Mouse (Mus musculus) kidney, postnatal 4 days (tissue): Measurements from ENCODE around the gene Mrtfa.

Source experiments
- DNase-seq, 2 experiments: peaks; one replicate each; pipeline ENCODE4 v3.0.0; 2021; ENCODE audit warnings: mixed read lengths in 2 of 2

Gene Mrtfa

DNA sequence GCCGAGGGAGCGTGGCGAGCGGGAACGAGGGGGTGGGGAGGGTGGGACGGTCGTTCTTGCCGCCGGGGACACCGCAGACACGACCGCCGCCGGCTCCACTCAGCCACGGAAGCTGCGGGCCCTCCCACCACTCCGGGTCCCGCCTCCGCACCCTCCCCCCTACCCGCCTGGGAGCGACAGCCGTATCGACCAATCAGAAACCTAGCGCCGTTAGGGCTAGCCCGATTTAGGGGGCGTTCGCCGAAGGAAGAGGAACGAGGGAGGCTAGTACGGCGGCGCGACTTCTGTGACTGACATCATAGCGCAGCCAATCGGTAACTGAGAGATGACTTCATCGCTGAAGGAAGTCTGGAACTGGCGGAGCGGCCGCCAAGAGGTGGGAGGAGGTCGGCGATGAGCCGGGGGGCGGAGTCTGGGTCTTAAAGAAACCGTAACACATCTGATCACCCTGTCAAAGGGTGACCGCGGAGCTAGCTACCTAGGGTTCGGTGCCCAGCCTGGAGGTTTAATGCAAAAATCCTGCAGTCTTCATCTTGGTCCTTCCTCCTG lies at the start of gene Mrtfa:
Mrtfa (minus strand) TSS at position 128 of the 549 bp plus-strand sequence.
- peak; percentile 99 for DNase-seq

DNA sequence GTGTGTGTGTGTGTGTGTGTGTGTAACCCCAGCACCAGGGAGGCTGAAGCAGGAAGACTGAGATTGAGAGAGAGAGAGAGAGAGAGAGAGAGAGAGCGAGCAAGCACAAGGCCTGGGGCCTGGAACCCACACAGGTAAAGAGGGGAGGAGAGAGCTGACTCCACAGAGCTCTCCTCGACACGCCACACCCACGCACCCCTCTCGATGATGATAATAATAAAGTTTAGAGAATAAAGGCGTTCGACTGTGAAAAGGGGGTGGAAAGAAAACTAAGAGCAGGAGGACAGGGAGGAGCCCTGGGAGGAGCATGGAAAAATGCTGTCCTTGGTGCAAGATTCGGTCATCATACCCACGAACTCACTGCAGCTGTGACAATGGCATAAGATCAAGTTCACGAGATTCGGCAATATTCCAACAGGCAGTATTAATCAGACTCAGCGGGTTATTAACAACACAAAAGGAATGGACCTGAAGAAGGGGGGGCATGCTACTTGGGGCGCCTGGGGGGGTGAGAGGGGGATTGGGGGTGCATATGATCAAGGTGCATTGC lies 49.3 kb upstream of the Mrtfa start:
- no peak for DNase-seq

DNA sequence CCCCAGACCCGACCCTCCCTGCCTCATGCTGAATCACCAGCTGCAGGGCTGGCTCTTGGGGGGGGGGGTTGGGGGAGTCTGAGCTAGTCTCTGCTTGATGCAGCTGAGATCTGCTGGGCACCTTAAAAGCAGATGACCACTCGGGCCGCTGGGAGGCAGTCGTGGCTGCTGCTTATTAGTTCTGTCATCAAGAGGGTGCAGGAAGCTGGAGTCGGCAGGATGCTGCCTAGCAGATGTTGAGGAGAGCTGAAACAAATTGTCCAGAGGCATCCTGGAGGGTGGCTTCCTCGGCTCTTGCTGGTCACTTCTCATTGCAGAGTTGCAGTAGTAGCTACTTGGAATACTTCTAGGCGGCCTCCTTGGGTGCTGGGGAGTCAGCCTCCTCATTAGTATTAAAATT lies 48.7 kb upstream of the Mrtfa start:
- DNase-seq: peak; percentile 75 to 83

DNA sequence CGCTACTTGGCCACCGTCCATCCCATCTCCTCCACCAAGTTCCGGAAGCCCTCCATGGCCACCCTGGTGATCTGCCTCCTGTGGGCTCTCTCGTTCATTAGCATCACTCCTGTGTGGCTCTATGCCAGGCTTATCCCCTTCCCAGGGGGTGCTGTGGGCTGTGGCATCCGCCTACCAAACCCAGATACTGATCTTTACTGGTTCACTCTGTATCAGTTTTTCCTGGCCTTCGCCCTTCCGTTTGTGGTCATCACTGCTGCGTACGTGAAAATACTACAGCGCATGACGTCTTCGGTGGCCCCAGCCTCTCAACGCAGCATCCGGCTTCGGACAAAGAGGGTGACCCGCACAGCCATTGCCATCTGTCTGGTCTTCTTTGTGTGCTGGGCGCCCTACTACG lies 46.9 kb upstream of the Mrtfa start:
- no peak for DNase-seq

DNA sequence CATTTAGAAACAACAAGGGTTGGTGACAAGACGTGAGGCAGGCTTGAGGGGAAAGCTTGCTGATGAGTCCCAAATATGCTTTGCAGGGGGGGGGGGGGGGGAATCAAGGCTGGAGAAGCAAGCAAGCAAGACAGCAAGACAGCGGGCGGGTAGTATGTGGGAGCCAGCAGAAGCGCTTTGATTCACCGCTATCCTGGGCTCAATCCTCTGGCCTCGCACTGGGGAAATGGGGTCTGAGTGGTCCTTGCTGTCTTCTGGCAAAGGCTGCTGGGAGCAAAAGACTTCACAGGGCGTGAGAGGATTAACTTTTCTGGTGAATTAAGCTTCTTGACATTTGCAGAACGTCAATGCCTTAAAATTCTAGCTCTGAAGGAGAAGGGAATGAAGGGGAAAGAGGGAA lies 45.5 kb upstream of the Mrtfa start:
- DNase-seq: peak; percentile 13 to 14

DNA sequence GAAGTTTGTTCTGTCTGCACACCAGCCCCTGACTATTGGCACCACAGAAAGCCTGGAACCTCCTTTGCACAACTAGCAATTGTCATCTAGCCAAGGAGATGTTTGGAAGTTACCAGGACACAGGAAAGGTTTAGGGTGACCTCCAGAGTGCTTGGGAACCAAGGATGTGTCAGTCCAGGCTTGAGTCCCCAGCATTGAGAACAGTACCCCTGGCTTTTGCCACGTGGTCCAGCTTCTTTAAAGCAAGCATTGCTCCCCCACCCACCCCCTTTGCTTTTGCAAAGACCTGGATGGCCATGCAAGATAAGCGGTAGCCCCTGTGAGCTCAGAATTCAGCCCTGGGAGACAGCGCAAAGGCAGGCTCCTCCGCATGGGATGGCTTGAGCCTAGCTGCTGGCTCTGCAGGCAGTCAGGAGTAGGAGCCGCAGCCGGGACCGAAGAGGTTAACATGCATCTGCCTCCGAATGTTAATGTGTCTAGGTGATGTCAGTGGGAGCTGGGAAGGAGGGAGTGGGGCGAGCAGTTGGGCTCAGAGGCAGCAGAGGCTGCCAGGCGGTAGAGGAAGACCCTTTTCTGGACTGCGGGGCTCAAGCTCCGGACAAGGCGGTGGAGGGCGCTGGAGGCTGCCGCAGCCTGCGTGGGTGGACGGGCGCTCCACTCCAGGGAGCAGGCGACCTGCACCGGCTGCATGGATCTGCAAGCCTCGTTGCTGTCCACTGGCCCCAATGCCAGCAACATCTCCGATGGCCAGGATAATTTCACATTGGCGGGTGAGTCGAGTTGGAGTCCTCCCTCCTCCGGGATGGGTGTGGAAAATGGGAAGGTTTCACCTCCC lies 44.7 kb upstream of the Mrtfa start, which contains the start of gene Mchr1:
Mchr1 (plus strand) TSS at position 414 of the 835 bp plus-strand sequence.
- DNase-seq: peak; percentile 72 to 81

DNA sequence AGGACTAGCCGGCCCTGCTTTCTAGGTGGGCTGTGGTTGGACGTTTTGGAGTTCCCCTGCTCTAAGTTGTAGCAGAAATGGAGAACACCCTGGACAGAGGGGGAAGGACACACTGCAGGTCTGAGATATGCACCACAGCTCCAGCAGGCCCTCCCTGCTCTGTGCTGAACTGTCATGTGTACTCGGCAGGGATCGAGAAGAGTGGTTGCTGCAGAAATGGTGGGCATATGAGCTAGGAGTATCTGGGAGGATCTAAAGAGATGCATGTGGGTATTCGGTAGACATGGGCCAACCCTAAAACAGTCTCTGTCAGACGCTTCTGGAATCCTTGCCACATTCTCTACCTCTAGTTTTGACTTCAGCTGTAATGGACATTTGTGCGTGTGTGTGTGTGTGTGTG lies 40.8 kb upstream of the Mrtfa start:
- no peak for DNase-seq

DNA sequence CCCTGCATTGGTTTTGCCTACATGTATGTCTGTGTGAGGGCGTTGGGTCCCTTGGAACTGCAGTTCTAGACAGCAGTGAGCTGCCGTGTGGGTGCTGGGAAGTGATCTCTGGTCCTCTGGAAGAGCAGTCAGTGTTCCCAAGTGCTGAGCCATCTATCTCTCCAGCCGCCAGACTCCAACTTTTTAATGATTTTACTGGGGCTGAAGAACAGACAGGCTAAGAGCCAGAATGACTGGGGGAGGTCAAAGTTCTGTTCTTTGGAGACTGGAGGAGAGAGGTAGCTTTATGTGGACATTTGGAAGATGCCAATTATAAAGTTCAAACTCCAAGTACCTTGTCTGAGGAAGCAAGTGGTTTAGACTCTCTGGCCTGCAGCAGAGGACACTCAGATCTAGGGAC lies 39.2 kb upstream of the Mrtfa start:
- DNase-seq: no peak

DNA sequence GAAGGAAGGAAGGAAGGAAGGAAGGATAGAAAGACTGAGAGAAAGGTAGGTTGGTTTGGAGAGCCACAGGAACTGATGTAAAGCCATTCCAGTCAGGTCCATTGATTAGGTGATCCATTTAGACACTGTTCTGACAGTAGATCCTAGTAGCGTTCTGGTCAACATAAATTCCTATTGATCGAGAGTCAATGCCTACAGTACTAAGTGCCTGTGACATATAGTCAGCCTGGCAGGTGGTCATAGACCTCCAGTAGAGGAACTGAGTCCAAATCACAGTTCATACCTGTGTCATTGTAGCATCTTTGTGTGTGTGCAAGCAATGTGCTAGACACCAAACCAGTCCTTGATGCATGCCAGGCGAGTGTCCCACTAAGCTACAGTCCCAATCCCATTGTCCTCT lies 37.7 kb upstream of the Mrtfa start:
- DNase-seq: no peak

DNA sequence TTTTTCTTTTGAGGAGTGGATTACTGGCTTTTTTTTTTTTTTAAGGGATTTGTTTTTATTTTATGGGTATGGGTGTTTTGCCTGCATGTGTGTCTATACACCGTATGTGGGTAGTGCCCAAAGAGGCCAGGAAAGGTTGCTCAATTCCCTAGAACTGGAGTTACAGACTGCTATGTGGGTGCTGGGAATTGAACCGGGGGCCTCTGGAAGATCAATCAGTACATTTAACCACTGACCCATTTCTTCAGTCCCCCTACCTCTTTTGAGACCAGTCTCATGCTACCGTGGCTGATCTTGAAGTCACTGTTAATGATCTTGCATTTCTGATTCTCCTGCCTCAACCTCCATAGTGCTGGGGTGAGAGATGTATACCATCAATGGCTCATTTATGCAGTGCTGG lies 36.7 kb upstream of the Mrtfa start:
- no peak for DNase-seq

DNA sequence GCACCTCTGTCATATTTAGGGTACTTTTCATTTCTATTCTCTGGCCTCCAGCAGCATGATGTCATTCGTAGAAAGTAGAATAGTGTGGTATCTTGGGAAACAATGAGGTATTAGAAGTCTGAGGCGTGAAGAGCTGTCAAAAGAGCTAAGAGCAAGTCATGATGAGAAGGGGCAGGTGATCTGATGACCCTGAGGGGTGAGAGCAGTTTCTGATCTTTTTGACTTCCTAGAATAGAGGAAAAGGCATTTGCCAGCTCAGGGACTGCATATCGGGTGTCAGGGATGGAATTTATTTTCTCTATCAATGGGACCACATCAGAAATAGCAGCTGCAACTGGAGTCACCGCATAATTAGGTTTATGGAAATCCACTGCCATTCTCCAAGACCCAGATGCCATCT lies 36.2 kb upstream of the Mrtfa start:
- no peak for DNase-seq

DNA sequence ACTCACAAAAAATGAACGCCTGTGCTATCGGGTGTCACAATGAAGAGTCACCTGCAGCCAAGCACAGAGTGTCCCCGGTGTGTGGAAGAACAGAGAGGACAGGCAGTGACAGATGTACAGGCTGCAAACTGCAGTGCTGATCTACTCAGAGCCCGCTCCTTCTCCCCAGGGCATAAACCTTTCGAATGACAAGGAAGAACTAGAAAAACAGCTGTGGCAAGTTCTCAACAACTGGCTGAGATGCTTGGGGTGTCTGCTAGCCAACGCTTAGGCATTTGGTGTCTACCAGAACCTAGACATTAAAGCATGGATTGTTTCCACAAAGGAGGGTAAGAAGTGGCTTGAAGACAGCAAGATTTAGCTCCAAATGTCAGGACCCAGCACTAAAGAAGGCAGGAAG lies 35.2 kb upstream of the Mrtfa start:
- no peak for DNase-seq

DNA sequence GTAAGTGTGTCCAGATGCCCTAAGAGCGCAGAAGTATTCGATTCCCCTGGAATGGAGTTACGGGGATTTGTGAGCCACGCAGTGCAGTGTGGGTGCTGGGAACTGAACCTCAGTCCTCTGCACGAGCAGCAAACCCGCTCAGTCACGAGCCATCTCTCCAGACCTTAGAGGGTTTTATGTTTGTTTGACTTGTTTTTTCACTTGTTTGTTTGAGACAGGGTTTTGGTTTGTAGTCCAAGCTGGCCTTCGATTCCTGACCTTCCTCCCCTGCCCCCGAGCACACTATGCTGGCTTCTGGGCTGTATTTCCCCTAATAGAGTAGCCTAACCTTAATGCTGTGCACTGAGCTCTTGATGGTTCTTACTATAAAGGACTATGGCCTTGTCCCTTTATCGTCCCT lies 34.5 kb upstream of the Mrtfa start:
- no peak for DNase-seq

DNA sequence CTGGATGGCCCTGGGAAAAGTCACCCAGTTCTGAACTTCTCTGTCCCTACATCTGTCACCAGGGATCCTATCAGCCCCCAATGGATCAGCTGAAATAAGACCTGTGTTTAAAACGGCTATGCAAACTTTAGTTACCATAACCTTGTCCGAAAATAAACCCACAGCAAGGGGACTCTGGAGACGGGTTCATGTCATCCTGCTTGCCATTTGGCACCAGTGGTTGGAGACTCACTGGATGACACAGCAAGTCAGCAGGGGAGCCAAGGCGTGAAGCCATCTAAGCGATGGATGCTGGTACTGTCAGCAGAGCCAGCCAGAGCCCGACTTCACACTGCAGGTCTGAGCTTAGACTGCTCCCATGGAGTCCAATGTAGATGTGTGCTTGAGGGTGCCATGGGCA lies 30.9 kb upstream of the Mrtfa start:
- DNase-seq: no peak

DNA sequence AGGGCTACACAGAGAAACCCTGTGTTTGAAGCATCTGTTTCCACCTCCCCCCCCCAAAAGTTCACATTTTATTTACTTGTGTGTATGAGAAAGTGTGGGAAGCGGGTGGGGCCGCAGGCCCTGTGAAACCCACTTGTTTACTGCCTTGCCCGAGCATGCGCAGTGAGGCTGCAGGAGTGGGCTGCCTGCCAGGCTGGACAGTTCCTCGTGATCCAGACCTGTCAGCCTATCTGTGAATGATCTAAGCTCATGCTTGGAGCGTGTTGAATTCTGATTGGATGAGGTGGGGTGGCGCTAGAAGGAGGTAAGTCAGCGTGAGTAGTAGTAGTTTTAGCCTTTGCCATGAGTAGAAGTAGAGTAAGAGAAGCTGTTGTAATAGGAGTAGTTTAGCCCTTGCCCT lies 29.5 kb upstream of the Mrtfa start:
- DNase-seq: peak; percentile 40 to 43

DNA sequence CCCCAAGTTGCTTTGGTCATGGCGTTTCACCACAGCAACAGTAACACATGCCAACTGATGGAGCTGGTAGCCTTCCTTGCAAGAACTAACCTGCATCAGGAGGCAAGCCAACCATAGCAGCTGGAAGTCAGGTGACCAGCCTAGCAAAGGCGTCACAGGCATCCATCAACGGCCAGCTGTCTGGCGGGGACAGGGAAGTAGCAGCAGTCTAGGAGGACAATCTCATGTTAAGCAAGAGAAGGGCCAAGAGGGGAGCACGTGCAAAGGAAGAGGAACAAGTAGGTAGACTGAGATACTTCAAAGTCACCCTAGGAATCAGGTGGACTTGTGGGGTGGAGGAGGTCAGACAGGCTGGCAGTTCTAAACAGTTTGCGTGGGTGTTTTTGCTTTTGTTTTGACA lies 28.5 kb upstream of the Mrtfa start:
- DNase-seq: no peak

DNA sequence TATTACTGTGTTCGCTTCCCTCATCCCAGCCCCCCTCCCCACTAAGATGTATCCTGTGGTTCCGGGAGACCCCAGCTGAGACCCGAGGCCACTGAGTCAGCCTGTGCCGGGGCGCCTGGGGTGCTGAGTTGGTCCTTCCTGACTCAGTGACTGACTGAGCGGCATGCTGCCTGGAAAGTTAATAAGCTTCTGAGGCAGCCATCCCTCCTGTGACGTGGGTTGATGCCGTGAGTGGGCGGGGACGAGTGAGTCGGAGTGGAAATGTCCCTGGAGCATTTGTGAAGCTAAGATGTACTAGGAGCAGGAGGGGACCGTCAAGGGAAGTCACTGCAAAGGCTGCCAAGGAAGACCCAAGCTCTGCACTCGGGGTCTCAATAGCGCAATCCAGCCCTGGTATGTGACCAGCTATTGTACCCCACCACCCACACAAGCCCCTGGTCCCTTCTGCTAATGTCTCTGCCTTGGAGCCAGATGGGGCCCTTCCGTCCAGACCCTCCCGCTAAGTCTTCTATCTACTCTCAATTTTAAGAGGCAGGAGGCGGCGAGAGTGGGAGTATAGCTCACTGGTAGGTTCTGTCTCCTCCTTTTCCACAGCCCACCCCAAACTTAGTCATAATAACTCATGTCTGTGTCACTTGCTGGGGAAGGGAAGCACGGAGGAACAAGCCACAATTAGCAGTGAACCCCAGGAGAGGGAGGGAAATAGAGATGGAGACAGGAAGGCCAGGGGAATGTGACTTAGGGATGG lies 26.5 kb upstream of the Mrtfa start:
- DNase-seq: peak; percentile 23 to 45

DNA sequence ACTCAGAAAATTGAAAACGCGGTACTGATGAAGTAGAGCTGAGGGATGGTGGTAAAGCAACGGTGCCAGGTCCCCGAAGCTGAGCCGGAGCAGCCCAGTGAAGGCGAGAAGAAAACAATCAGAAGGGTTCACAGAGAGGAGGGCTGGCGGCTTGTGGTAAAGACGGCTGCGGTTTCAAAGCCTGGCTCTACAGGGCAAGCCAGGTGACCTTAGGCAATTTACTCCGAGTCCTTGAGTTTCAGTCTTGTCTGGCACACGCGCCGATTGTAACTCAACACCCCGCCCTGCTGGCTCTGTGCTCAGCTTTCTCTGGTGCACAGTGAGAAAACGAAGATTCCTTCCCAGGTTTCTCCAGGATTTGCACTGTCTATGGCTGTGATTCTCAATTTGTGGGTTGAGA lies 22.4 kb upstream of the Mrtfa start:
- peak; percentile 22 to 45 for DNase-seq

DNA sequence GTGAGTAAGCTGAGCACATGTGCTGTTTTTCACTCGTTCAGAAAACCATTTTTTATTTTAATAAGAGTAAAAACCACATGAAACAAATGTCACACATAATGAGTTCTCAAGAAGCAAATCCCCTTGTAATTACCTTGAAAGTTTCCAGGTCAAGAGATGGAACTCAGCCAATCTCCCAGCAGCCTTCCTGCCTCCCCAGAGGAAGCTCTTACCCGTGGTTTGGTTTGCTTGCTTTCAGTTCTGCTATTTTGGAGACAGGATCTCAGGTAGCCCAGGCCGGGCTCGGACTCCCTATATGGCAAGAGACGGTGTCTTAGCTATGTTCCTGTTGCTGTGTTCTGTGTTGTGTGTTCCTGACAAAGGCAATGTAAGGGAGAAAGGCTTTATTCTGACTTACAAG lies 19.9 kb upstream of the Mrtfa start:
- DNase-seq: no peak

DNA sequence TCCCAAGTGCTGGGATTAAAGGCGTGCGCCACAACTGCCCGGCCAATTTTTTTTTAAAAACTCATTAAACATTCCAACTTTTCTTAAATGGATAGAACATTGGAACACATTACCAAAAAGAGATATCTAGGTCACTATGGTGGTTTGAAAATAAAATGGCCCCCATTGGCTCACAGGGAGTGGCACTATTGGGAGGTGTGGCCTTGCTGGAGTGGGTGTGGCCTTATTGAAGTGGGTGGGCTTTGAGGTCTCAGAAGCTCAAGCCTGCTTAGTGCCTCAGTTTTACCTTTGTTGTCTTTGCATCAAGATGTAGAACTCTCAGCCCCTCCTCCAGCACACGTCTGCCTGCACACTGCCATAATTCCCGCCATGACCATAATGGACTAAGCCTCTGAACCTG lies 11.9 kb upstream of the Mrtfa start:
- DNase-seq: no peak

DNA sequence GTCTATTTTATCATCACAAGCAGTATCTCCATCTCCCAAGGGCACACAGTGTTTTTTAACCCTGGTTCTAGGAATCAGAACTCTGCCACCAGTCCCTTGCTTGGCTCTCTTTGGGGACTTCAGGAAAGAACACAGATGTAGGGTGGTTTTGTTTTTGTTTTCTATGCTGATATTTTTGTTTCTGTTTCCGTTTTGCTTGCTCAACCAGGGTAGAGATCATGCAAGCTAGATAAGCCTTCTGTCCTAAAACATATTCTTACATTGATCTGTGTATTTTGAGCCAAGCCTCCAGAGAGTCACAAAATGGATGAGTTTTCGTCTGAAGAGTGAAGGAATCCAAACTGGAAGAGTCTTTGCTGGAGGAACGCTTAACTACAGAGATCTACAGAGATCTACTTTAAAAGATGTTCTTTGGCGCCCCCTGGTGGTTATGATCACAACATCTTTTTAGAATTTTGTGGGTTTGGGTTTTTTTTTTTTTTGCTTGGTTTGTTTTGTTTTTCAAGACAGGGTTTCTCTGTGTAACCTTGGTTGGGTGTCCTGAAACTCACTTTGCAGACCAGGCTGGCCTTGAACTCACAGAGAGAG lies 8.9 kb upstream of the Mrtfa start:
- DNase-seq: peak; percentile 85 to 86

DNA sequence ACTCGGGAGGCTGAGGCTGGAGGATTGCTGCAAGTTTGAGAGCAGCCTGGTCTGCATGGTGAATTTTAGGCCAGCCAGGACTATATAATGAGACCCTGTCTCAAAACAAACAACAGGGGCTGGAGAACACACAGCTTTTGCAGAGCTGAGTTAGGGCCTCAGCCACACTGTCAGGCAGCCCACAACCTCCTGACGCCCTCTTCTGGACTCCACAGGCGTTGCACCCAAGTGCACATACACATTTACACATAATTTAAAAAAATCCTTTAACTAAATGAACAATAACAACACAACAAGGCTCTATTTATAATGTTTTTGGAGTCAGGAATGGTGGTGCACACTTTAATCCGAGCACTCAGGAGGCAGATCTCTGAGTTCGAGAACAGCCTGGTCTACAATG lies 7.9 kb upstream of the Mrtfa start:
- no peak for DNase-seq

DNA sequence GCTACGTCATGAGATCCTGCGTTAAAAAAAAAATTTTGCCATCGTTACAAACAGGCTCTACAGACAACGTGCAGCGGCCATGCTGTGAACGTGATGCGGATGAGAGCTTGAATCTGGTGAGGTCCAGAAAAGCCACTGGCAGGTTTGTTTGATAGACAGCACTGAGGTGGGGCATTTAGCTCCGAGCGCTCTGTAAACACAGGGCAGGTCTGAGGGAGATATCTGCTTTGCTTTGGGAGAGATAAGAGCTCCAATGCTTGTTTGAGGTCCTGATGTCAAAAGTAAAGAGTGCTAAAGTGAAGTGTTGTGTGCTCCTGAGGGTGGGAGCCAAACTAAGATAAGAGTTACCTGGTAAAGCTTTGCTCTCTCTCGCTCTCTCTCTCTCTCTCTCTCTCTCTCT lies 6.6 kb upstream of the Mrtfa start:
- no peak for DNase-seq
